Mouse (Mus musculus): Measurements from ENCODE around the gene Sgms1.
"Not testable (repeated sequence)": the region's sequence is repeated elsewhere in the genome, so short reads cannot be mapped to it uniquely, and the experiment has no call there.

The Sgms1 gene

DNA sequence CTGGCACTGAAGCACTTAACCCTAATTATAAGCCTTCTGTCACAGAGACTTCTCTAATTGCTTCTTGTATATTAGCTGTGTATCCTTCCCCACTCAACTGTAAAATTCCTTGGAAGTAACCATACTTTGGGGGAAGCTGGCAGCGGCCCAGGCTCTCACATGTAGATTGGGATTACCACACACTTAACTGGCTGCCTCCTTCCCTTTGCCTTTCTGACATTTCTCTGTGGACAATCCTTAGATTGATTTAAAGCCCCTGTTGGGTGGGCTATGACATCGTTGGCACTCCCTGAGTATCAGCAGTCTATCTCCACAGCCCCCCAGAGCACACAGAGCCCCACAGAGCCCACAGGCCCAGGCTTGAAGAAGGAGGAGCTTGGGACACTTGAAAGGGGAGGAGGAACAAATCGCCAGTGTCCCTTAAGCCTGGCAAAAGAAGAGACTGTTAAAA is 8.0 kb downstream of the Sgms1 start:
- DNase-seq, result no peak

DNA sequence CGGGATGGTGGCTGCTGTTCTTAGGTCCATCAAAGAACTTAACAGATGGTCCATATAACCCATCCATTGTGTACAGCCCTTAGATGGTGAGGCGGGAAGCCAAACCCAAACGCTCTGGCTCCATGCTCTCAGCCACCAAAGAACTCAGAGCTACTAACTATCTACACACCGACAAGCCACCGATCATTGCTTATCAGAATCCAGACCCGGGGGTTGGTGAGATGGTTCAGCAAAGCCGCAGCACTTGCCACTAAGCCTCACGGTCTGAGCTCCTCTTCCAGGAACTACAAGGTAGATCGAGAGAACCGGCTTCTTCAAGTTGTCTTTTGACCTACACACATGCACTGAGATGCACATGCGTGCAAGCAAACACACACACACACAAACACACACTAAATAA is 8.8 kb downstream of the Sgms1 start:
- DNase-seq, result no peak

DNA sequence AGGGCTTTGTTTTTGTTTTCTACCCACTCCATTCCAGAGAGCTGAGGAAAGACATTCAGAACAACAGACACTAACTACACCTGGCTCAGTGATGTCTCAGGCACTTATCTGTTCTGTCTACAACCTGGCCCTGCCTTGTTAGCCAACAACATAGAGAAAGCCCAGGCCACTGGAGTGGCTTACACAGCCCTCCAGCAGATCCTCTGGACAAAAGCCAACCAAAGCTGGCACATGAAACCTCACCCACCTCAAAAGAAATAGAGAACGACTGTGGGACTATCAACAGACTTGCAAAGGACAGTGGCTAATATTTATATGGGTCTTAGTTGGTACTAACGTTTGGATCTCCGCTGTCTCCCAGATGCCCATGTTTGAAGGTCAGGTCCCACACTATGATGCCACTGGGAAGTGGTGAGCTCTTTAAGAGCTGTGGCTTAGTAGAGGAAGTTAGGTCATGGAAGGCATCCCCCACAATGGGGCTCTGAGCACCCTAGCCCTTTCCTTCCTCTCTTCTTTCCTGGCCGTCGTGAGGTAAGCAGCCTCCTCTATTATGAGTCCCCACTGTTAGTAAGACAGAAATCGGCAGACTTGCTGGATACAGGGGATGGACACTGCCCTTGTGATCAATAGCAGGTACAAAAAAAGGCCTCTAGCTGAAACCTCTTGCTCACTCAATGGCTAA is 10.1 kb downstream of the Sgms1 start:
- DNase-seq, result no peak

DNA sequence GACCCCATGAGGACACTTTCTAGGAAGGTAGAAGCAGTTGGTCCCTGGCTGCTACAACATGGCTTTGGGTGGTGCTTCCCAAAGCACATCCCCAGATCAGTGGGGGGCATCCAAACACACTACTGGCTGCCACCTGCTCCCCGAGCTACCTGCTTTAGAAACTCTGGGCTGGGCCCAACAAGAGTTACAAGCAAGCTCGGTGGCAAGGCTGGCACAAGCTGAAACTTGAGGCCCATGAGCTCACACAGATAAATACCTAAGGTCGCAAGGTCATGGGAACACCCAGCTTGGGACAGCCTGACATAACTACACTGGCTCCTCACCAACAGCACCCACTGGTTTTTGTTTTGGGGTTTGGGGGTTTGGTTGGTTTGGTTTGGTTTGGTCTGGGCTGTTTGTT is 10.9 kb downstream of the Sgms1 start:
- no peak for DNase-seq

DNA sequence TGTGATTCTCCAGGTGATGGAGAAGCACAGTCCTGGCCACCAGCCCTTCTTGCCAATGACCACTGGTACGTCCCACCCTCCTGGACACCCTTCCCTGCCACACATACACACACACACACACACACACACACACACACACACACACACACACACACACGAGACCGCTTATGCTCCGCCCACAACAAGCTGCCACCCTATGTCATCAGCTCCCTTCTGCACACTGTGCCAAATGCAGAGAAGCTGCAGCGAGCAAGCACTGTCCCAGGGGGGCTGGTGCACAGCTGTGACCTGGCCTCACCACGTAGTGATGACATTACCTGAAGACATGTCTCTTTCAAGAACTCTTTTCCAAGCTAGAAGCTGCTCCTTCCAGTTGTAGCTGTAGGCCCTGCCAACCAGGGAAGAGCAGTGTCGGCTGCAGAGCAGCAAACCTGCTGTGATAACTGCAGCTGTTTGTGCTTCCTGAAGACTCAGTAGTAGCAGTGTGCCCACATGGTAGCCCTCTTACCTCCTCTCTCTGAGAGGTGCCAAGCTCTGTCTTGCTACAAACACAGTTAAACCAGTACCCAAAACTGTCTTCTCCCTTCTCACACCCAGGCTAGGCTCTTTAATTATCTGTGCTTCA is 11.7 kb downstream of the Sgms1 start:
- no peak for DNase-seq

DNA sequence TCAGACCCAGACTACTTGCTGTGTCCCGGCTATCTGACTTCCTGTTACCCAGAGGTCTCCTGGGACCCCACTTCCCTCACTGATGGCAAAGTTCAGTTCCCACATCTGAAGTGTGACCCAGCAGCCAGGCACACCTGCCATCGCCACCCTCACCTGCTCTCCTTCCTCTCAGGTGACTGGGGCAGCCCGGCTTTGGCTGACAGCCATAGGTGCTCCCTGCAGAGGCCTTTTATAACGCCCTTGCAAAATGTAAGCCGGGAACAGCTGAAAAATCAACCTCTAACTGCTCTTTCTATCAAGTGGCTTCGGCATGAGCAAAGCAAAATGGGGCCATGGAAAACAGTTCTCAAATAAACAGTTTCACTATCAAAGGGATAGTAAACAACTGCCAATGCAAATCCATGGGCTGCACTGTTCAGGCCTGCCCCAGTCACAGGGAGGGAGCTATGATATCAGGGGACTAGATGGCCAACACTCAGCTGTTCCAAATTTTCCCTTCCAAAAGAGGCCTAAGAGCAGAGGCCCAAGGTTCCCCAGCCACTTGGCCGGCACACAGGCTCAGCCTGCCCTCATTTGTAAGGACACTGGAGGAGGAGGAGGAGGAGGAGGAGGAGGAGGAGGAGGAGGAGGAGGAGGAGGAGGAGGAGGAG is 12.5 kb downstream of the Sgms1 start:
- DNase-seq, result peak; percentile 56

DNA sequence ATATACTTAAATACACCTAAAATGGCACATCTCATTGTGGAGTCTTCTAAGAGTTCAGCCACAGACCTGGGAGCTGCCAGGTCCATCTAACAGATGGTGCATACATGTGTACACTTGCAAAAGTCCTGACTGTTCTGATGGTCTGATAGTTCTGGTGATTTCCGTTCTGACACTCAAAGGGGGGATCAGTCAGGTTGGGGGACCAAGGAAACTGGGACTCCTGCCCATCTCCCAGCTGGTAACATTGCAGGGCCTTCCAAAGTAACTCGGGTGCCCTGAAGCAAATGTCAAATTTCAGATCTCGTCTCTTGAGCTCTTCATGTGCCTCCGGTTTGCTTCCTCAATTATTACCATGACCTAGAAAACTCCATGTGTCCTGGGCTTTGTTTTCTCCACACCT is 13.5 kb downstream of the Sgms1 start:
- no peak for DNase-seq

DNA sequence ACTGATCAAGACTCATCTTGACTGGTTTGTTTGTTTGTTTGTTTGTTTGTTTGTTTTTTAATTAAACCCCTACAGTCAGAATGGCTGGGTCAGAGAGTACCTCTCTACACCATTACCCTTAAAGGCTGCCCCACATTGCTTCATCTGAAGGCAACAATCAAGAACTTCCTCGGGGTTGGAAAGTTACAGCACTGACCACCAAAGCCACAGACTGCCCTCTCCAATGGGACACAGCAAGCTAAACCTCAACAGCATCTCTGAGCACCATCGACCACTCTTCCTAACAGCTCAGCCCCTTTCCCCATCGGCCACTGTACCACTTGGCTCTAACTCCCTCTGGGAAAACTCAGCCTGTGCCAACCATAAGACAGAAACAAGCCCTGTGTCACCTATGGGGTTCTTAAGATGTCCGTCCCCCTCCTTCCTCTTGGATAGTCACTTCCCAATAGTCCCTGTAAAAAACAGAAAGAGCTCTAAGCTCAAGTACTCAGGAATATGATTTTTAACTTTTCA is 14.0 kb downstream of the Sgms1 start:
- DNase-seq, result no peak

DNA sequence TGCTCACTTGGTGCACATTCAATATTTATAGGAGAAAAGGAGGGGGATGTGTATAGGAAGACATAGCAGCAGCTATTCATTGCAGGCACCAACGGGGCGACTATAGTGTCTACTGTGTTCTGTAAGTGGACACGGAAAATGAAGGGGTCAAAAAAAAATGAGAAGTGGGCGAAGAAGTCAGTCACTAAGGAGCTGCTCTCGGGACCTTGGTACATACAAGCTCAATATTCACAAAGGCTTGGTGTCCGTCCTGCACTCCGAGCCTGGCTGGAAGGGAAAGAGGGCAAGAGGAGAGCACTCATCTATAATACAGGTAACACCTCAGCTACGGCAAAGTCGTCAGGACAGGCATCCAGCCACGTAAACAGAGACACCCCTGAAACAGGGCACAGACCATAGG is 14.8 kb downstream of the Sgms1 start:
- DNase-seq, result no peak

DNA sequence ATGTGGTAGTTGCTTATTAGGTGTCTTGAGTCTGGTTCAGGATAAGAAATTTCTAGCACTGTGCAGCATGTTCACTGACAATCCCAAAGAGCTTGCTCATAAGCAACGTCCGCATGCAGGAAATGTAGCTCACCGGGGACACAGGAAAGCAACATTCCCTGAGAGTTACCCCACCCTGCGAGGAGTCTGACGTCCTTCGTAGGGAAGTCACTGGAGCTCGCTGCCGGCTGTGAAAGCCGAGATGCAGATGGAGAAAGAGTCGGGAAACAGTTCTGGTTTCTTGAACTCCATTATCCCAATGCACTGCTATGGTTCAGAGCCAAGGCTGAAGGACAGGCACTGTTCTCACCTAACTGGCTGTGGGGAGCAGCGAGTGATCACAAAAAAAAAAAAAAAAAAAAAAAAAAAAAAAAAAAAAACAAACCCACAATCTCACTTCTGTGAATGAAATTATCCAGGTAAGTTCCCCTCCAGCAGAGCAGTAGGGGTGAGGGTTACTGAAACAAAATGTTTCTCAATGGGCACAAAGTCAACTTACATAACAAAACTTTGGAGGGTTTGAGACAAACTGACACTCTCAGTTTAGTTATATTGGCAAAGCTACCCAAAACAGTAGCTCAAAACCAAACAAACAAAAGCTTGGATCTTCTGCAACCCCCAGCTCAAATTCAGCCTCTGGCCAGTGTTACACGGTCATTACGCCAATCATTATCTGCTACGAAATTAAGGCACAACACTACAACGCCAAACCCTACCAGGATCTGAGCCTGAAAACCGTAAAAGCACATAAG is 15.5 kb downstream of the Sgms1 start:
- peak; percentile 41 for DNase-seq

DNA sequence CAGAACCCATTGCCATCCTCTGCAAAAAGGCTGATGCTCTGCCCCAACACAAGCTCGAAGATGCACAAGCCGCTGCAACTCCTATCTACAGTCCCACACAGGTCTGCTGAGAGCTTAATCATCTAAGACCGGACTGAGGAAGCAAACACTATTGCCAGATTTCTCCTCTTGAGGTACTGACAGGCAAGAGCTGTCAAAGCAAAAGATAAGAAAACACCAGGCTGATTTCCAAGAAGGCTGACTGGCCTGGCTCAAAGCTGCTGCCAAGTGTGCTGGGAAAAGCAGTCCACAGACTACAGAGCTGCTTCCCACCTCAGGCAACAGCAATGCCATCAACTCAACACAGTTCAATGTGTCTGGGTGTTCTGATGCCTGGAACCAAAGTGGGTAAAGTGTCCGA is 17.1 kb downstream of the Sgms1 start:
- DNase-seq, result no peak

DNA sequence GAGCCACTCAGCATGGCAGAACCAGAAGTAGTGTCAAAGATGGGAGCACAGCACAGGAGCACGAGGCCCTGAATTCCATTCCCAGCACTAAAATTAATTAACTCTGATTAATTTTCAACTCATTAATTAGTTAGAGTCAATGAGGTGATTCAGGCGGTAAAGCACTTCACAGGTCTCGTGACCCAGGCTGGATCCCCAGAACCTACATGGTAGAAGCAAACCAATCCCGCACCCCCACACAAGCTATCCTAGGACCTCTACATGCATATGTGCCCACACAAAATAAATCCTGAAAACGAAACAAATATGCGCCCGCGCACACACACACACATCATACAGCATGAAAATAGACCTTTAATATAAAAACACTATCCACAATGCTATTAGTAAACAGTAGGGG is 22.2 kb downstream of the Sgms1 start:
- DNase-seq, result peak; percentile 43

DNA sequence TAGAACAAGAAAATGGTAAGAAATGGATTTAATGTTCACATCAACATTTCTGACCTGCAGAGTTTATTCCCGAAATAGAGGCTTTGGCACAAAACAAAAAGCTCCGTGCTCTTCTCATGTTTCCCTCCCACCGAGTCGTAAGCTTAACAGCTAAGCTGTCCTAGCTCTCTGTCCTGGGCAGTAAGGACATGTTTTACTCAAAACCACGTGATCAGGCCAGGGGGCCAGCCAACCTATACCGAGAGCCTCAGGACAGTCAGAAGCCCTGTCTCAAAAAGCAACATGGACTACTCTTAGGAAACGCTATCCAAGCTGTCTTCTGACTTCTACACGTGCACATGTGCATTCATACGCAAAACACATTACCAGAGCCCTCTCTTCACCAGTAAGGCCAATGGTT is 23.1 kb downstream of the Sgms1 start:
- no peak for DNase-seq

DNA sequence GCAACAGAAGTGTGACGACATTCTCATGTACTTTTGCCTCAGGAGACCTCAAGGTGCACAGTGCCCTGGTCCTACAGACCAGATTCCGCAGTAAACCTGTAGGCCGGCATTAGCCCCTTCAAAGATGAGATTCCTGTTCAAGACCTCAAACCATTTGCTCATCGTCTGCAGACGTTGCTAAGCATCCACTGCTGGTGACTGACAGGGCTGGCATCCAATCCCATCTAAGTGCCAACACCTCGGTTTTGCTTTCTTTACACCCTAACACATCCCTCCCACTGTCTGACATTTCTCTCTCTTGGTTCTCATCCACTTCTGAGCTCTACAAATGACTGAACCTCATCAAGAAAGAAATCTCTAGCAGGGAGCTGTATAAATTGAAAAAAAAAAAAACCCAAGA is 24.4 kb downstream of the Sgms1 start:
- DNase-seq, result no peak

DNA sequence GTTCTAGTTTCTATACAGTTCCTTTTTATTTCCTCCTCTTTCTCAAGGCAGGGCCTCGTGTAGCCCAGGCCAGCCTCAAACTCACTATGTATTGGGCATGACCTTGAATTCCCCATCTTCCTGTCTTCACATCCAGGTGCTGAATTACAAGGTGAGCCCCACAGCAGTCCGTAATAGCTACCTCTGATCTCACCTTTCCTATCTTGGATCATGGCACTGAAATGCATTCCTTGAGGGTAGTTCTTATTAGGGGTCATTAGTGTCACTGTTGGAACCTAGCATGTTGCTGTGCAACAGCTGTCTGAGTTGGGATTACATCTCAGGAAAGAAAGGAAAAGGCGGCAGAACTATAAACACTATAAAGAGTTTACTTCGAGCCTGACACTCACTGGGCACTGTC is 25.9 kb downstream of the Sgms1 start:
- no peak for DNase-seq

DNA sequence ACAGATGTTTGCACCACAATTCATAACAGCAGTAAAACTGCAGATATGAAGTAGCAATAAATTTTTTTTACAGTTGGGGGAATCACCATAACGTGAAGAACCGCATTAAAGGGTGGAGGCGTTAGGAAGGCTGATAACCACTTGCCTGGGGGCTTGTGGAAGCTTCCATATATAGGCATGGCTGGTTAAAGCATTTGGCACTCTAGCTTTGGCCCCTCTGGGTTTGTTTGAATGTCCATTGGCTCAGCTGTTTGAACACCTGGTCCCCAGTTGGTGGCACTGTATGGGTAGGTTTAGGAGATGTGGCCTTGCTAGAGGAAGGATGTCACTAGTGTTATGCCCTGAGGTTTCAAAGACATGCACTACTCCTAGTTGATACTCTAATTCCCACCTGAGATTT is 27.0 kb downstream of the Sgms1 start:
- no peak for DNase-seq

DNA sequence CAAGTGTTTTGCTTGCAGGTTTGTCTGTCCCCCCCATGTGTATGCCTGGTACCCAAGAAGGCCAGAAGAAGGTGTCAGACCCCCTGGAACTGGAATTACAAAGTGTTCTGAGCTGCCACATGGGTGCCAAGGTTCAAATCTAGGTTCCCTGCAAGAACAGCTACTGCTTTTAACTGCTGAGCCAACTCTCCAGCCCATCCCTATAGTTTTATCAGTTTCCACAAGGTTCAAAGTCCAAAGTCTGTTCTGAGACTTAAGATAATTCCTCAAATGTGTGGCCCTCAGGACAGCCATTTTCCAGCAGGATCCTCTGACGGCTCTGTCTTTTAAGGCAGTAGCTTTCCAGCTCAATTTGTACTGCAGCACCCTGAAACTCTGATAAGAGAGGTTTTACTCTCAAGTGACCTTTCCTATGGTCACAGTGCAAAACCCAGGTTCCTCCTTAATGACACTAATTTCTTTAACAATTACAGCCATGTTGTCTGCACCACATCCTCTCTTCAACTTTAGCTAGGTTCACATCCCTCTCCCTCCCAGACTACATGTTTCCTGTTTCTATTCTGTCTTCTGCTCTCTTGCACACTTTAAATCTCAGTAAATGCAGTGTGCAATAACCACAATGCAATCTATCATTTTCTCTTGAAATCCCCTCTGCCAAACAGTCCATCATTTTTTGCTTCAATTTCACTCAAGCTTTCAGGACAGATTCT is 28.4 kb downstream of the Sgms1 start:
- DNase-seq, result no peak

DNA sequence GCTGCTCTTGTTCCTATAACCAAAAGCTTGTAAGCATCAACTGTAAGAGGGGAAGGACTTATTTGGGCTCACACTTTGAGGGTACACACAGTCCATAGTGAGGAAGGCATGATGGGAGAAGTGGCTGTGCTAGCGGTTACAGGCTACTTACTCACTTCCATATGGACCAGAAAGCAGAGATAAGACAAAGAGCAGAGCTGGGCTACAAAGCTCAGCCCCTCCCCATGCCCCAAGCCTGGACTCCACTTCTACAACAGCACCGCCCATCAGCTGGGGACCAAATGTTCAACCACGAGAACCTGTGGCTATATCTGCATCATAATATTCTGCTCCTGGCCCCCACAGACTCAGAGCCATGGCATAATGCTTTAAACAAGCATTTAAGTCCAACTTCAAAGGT is 29.0 kb downstream of the Sgms1 start:
- DNase-seq, result no peak

DNA sequence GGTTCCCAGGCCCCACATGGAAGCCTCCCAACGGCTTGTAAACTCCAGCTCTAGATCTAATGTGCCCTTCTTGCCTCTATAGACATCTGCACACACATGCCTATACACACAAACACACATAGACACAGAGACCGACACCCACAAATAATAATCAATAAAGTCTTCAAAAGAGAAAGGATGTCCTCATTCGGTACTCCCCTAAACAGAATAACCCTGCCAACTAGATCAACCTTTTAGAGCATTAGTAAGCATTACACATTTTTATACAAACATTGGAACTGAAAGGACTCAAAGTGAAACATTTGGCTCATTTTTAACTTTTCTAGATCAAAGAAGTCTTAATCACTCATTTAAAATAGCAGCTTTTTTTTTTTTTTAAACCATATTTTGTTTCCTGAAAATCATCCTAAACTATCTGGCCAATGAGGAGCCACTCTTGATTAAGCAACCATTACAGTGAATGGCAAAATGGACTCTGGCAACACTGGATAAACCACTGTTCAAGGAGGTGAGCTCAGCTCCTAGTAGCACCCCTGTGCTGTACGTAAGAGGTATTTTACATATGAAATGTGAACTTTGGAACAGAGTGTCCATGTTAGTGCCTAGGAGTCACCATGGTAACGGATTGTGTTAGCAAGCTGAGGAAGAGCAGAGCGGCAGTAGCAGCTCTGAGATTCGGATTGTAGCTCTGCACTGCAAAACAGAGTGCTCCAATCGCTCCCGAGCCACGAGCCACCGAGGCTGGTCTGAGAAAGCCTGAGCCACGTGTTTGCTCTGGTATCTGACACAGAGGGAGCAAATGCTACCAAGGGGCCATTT is 30.6 kb downstream of the Sgms1 start:
- DNase-seq, result no peak

DNA sequence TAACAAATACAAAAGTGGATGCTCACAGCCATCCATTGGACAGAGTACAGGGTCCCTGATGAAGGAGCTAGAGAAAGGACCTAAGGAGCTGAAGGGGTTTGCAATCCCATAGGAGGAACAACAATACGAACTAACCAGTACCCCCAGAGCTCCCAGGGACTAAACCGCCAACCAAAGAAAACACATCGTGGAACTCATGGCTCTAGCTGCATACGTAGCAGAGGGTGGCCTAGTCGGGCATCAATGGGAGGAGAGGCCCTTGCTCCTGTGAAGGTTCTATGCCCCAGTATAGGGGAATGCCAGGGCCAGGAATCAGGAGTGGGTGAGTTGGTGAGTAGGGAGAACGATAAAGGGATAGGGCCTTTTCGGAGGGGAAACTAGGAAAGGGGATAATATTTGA is 31.5 kb downstream of the Sgms1 start:
- not testable (repeated sequence) for DNase-seq

DNA sequence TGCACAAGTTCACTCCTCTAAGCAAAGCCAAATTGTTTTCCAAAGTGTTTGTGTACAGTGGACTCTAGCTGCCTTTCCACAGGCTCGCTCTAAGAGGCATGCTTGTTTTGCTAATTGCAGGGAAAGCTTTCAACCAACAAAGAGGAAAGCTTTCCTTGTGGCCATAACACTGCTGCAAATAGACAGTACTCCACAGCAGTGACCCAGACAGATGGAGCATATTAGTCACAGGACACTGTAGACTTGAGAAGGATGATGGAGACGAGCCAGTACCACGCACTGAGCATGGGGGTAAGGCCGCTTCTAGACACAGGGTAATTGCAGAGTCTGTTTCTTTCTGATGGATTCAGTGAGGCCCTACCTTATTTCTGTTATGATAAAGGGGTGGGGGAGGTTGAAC is 33.3 kb downstream of the Sgms1 start:
- DNase-seq, result no peak

DNA sequence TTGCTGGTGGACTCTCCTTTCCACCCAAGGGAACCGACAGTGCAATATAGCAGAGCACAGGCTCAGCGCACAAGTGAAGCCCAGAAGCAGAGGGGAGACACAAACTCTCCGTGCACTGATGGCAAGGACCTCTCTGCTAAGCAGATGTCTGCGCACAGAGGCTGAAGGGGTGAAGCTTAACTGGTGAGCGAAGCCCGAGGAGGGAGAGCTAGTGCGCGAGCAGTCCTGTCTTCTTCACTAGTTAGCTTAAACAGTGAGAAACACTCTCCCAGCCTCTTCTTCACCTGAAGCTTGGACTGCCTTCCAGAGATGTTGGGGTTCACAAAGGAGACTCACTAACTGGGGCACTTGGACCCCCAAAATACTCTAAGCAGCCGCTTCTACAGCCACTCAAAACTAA is 36.1 kb downstream of the Sgms1 start:
- DNase-seq, result no peak
